In the genomic region with DNA sequence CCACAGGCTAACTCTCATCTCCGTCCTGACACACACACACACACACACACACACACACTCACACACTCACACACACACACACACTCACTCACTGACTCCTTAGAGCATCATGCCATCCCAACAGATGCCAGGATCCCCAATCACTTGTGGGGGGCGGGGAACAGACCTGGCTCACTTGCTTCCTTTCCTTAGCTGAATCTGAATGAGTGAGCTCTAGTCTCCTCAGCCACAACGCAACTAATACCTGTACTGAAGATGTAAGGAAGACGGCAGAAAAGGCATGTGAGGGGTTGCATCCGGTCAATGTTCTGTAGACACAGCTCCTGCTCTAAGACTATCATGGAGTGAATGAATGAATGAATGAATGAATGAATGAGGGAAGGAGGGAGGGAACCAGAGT, we compare ENCODE assay signal across 8 mouse cellular contexts.
A peak's percentile ranks its signal among the peaks of the same experiment; 100 is the strongest.
DNase-seq lines count a peak whose midpoint lies in the region; ATAC-seq lines count a peak whose summit lies in the region.
"Had no signal": no experiment of that assay in that cellular context is flagged by ENCODE, and none has a peak within 500 bp of the region (broad histone marks: within the 10 kb centered on the region; RNA-seq: fewer than 3 reads in every experiment).

No protein-coding gene starts in this region.

- H3K4me1 ChIP-seq in kidney, embryonic 16.5 days (ENCODE audit: insufficient read depth, low read length): peaks cover 51% of the 10 kb centered on the region
- peaks cover 98% of the 10 kb centered on the region for H3K4me1 ChIP-seq in embryonic facial prominence, embryonic 13.5 days
- peaks cover 100% of the 10 kb centered on the region for H3K4me1 ChIP-seq in forebrain, embryonic 16.5 days (replicated peaks; ENCODE audit: control insufficient read depth, insufficient read depth, low read length)

- H3K36me3 ChIP-seq in kidney, embryonic 16.5 days (ENCODE audit: insufficient read depth, low read length): no peaks in the 10 kb centered on the region
- no peaks in the 10 kb centered on the region for H3K36me3 ChIP-seq in embryonic facial prominence, embryonic 13.5 days
- H3K36me3 ChIP-seq in forebrain, embryonic 16.5 days (ENCODE audit: control insufficient read depth, insufficient read depth): no peaks in the 10 kb centered on the region

- no peak overlapping the region for H3K9ac ChIP-seq in kidney, embryonic 16.5 days (replicated peaks; ENCODE audit: low read length)
- H3K9ac ChIP-seq in embryonic facial prominence, embryonic 13.5 days: no peak overlapping the region
- no peak overlapping the region for H3K9ac ChIP-seq in forebrain, embryonic 16.5 days (replicated peaks; ENCODE audit: low read depth, low read length)

- no peaks in the 10 kb centered on the region for H3K9me3 ChIP-seq in kidney, embryonic 16.5 days (ENCODE audit: low read length)
- H3K9me3 ChIP-seq in embryonic facial prominence, embryonic 13.5 days: no peaks in the 10 kb centered on the region
- H3K9me3 ChIP-seq in forebrain, embryonic 16.5 days (ENCODE audit: control insufficient read depth, low read length): no peaks in the 10 kb centered on the region

- 0 out of 2 replicates have a peak overlapping the region, but pooled peaks have one; percentile 39 for H3K4me2 ChIP-seq in kidney, embryonic 16.5 days (replicated peaks; ENCODE audit: low read depth, low read length)
- peak overlapping the region; percentile 33 for H3K4me2 ChIP-seq in embryonic facial prominence, embryonic 13.5 days
- peak overlapping the region; percentile 46 for H3K4me2 ChIP-seq in forebrain, embryonic 16.5 days (ENCODE audit: low read length)

- ATAC-seq in kidney, embryonic 16.5 days (ENCODE audit: low FRiP score, low TSS enrichment): no peak
- ATAC-seq in embryonic facial prominence, embryonic 13.5 days (ENCODE audit: insufficient number of reproducible peaks, insufficient read depth, low FRiP score, low TSS enrichment, low read depth): no peak
- ATAC-seq in forebrain, embryonic 16.5 days: no peak

- H3K4me3 ChIP-seq in kidney, embryonic 16.5 days (ENCODE audit: low read length): no peak overlapping the region
- no peak overlapping the region for H3K4me3 ChIP-seq in embryonic facial prominence, embryonic 13.5 days
- H3K4me3 ChIP-seq in forebrain, embryonic 16.5 days (replicated peaks; ENCODE audit: low read length): no peak overlapping the region

- H3K27me3 ChIP-seq in kidney, embryonic 16.5 days (ENCODE audit: insufficient read depth, low read length): no peaks in the 10 kb centered on the region
- H3K27me3 ChIP-seq in embryonic facial prominence, embryonic 13.5 days: no peaks in the 10 kb centered on the region
- no peaks in the 10 kb centered on the region for H3K27me3 ChIP-seq in forebrain, embryonic 16.5 days (replicated peaks; ENCODE audit: control insufficient read depth, insufficient read depth, low read length)

- 74% methylated on average over 5 of the region's 5 CpGs for WGBS in kidney, embryonic 16.5 days
- 48% methylated on average over 5 of the region's 5 CpGs for WGBS in embryonic facial prominence, embryonic 13.5 days
- WGBS in forebrain, embryonic 16.5 days: 44% methylated on average over 5 of the region's 5 CpGs

- DNase-seq in kidney, postnatal 14 days: no peak
- DNase-seq in naive thymus-derived CD4-positive, alpha-beta T cell, adult 2 months (ENCODE audit: low read depth): peak; percentile 67
- no peak for DNase-seq in layer of hippocampus, adult 9-10 months (ENCODE audit: low spot score)
- no peak for DNase-seq in testis, postnatal 10 days (ENCODE audit: low spot score)
- DNase-seq: thymus, postnatal 36 days had no signal

- peak overlapping the region; percentile 11; the same call in 1 of the 2 replicates for H3K27ac ChIP-seq in kidney, embryonic 16.5 days (ENCODE audit: low read length)
- H3K27ac ChIP-seq in embryonic facial prominence, embryonic 13.5 days: peak overlapping the region; percentile 74
- peak overlapping the region; percentile 95 for H3K27ac ChIP-seq in forebrain, embryonic 16.5 days (ENCODE audit: low read length)

Comparison
In these comparisons a context has a peak if more than half of its experiments do, and no peak if none do; other contexts are left out.
1. H3K27ac ChIP-seq: peak in every context shown above with its lines; median percentile 95 in forebrain, embryonic 16.5 days; 74 in embryonic facial prominence, embryonic 13.5 days; 11 in kidney, embryonic 16.5 days.